ENCODE assay signal across 8 mouse cellular contexts in the genomic region with DNA sequence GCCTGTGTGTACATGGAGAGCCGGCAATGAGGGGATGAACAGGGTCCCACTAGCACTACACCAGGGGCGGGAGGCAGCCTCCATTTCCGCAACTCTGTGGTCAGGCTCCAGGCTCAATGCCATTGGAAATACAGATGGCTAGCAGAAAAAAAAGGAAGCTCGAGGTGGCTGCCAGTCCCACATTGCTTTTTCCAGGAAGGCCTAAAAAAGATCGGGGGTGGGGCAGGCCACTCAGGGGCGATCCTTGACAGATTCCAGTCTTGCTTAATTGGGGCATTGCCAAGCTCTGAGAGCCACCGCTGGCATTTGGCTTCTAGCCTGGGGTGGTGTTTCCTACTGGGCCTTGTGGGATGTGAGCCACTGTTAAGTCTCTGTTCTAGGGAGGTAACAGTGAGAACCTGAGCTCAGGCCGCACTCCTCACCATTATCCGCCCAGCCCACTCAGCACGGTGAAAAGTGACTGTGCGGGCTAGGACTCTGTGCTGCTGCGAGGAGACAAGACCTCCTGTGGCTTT.
DNase-seq lines count a peak whose midpoint lies in the region; ATAC-seq lines count a peak whose summit lies in the region.

No protein-coding gene starts in this region.

- H3K36me3 ChIP-seq in neural tube, embryonic 12.5 days, result no peaks in the 10 kb centered on the region
- no peaks in the 10 kb centered on the region for H3K36me3 ChIP-seq in forebrain, embryonic 16.5 days (ENCODE audit: control insufficient read depth, insufficient read depth)
- H3K36me3 ChIP-seq in limb, embryonic 10.5 days, result no peaks in the 10 kb centered on the region
- no peaks in the 10 kb centered on the region for H3K36me3 ChIP-seq in midbrain, embryonic 14.5 days (ENCODE audit: control insufficient read depth, insufficient read depth, low read length)

- no peak for DNase-seq in neural tube, embryonic 10.5 days (ENCODE audit: extremely low spot score, low spot score)
- peak; percentile 86 for DNase-seq in heart, postnatal 4 days
- no peak for DNase-seq in limb, embryonic 10.5 days (ENCODE audit: low spot score)
- DNase-seq in midbrain, embryonic 14.5 days, result peak; percentile 60

- H3K27ac ChIP-seq in neural tube, embryonic 12.5 days, result no peak overlapping the region
- peak overlapping the region; percentile 37 for H3K27ac ChIP-seq in brown adipose tissue, adult 24 weeks (replicated peaks; ENCODE audit: low read depth, low read length)
- peak overlapping the region; percentile 31; the same call in 1 of the 2 replicates for H3K27ac ChIP-seq in forebrain, embryonic 16.5 days (ENCODE audit: low read length)
- peak overlapping the region; percentile 38 for H3K27ac ChIP-seq in limb, embryonic 10.5 days
- H3K27ac ChIP-seq in midbrain, embryonic 14.5 days (replicated peaks; ENCODE audit: low read depth, low read length), result peak overlapping the region; percentile 33; the same call in 1 of the 2 replicates

- no peak overlapping the region for H3K9ac ChIP-seq in neural tube, embryonic 12.5 days
- no peak overlapping the region for H3K9ac ChIP-seq in forebrain, embryonic 16.5 days (replicated peaks; ENCODE audit: low read depth, low read length)
- H3K9ac ChIP-seq in midbrain, embryonic 14.5 days (replicated peaks; ENCODE audit: low read length), result no peak overlapping the region

- 81% methylated on average over 12 of the region's 12 CpGs for WGBS in neural tube, embryonic 12.5 days
- 48% methylated on average over 12 of the region's 12 CpGs for WGBS in forebrain, embryonic 16.5 days
- WGBS in limb, embryonic 10.5 days, result 74% methylated on average over 12 of the region's 12 CpGs
- WGBS in midbrain, embryonic 14.5 days, result 62% methylated on average over 12 of the region's 12 CpGs

- H3K9me3 ChIP-seq in neural tube, embryonic 12.5 days, result no peaks in the 10 kb centered on the region
- H3K9me3 ChIP-seq in forebrain, embryonic 16.5 days (ENCODE audit: control insufficient read depth, low read length), result no peaks in the 10 kb centered on the region
- H3K9me3 ChIP-seq in limb, embryonic 10.5 days (replicated peaks), result no peaks in the 10 kb centered on the region
- no peaks in the 10 kb centered on the region for H3K9me3 ChIP-seq in midbrain, embryonic 14.5 days (ENCODE audit: control insufficient read depth, low read length)

- no peak overlapping the region for H3K4me2 ChIP-seq in neural tube, embryonic 12.5 days (replicated peaks)
- no peak overlapping the region for H3K4me2 ChIP-seq in forebrain, embryonic 16.5 days (ENCODE audit: low read length)
- H3K4me2 ChIP-seq in midbrain, embryonic 14.5 days (ENCODE audit: low read length), result no peak overlapping the region

- no peaks in the 10 kb centered on the region for H3K27me3 ChIP-seq in neural tube, embryonic 12.5 days (replicated peaks)
- H3K27me3 ChIP-seq in forebrain, embryonic 16.5 days (replicated peaks; ENCODE audit: control insufficient read depth, insufficient read depth, low read length), result no peaks in the 10 kb centered on the region
- no peaks in the 10 kb centered on the region for H3K27me3 ChIP-seq in limb, embryonic 10.5 days (ENCODE audit: low read depth, poor library complexity, severe bottlenecking)
- no peaks in the 10 kb centered on the region for H3K27me3 ChIP-seq in midbrain, embryonic 14.5 days (ENCODE audit: control insufficient read depth, insufficient read depth, low read length)

- H3K4me1 ChIP-seq in neural tube, embryonic 12.5 days, result peaks cover 6% of the 10 kb centered on the region; the same call in 1 of the 2 replicates
- H3K4me1 ChIP-seq in brown adipose tissue, adult 24 weeks (ENCODE audit: control insufficient read depth, insufficient read depth, insufficient read length, low read length), result peaks cover 13% of the 10 kb centered on the region
- H3K4me1 ChIP-seq in forebrain, embryonic 16.5 days (replicated peaks; ENCODE audit: control insufficient read depth, insufficient read depth, low read length), result peaks cover 8% of the 10 kb centered on the region
- peaks cover 32% of the 10 kb centered on the region for H3K4me1 ChIP-seq in limb, embryonic 10.5 days
- H3K4me1 ChIP-seq in midbrain, embryonic 14.5 days (ENCODE audit: control insufficient read depth, insufficient read depth, low read length), result no peaks in the 10 kb centered on the region; the same call in 1 of the 2 replicates

- no peak overlapping the region for H3K4me3 ChIP-seq in neural tube, embryonic 12.5 days
- H3K4me3 ChIP-seq in brown adipose tissue, adult 24 weeks (ENCODE audit: insufficient read depth, low read depth, low read length), result no peak overlapping the region
- no peak overlapping the region for H3K4me3 ChIP-seq in forebrain, embryonic 16.5 days (replicated peaks; ENCODE audit: low read length)
- H3K4me3 ChIP-seq in limb, embryonic 10.5 days, result no peak overlapping the region
- no peak overlapping the region for H3K4me3 ChIP-seq in midbrain, embryonic 14.5 days (replicated peaks; ENCODE audit: low read depth, low read length)

- ATAC-seq in neural tube, embryonic 12.5 days (ENCODE audit: low FRiP score, low read depth), result peak; percentile 43
- ATAC-seq in forebrain, embryonic 16.5 days, result peak; percentile 39; the same call in 1 of the 2 replicates
- ATAC-seq in midbrain, embryonic 14.5 days (ENCODE audit: low FRiP score, low TSS enrichment), result no peak; the same call in 1 of the 2 replicates
- ATAC-seq in erythroblast, adult 5-6 weeks (replicated peaks; ENCODE audit: low FRiP score, poor library complexity, severe bottlenecking), result no peak

Comparison
In these comparisons a context has a peak if more than half of its experiments do, and no peak if none do; other contexts are left out.
1. ATAC-seq: peak in neural tube, embryonic 12.5 days (single experiment) and forebrain, embryonic 16.5 days (single experiment); none in midbrain, embryonic 14.5 days (single experiment) and erythroblast, adult 5-6 weeks (single experiment).
2. DNase-seq: peak in heart, postnatal 4 days (single experiment) and midbrain, embryonic 14.5 days (single experiment); none in neural tube, embryonic 10.5 days (single experiment) and limb, embryonic 10.5 days (single experiment).